Mouse (Mus musculus) heart, adult 2 months (tissue): ENCODE data around the gene Glis3.

ENCODE experiments used
- CTCF ChIP-seq: fragments of 200-600 bp; IDR thresholded peaks from 2 replicates; pipeline ENCODE4 v1.8.1; 2022; ENCODE audit warnings: antibody characterized with exemption, mild to moderate bottlenecking, moderate library complexity
- POLR2A ChIP-seq: fragments of 200-500 bp; IDR thresholded peaks from 2 replicates; pipeline ENCODE4 v1.6.1; 2011; ENCODE audit warnings: mild to moderate bottlenecking, low read depth, low read length, control low read depth; ENCODE audit not compliant: insufficient read depth

DNA sequence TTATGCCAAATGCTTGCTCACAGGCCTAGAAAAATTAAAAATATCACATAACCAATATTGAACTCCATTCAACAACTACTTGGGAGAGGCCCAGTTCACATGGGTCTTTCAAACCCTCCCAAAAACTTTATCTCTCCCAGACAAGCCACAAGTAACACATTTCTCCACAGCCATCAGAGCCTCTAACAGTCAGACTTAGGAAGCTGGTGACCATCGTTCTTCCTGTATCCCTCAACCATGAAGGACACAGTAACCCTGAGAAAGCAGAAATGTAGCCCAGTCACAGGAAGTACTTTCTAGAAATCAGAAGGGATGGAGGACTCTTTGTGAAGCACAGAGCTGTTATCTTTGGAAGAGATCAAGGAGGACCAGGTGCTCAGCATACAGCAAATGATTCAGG, 112.8 kb downstream of the Glis3 start:
- no peak for TF ChIP-seq CTCF
- no peak for TF ChIP-seq POLR2A
